Mouse (Mus musculus): ENCODE measurements around the gene Ndufb11.
A peak's percentile ranks its signal among the peaks of the same experiment; 100 is the strongest.

Gene Ndufb11

GRCm38 (mm10) chrX:20617176-20617902 lies at the start of gene Ndufb11, which contains the start of gene Rbm10:
Gene Ndufb11, minus strand, starts transcription at chrX:20617619.
Gene Rbm10, plus strand, starts transcription at chrX:20617503.
- peak; percentile 72 for DNase-seq (ENCODE audit: low read depth, low spot score)

- DNase-seq (ENCODE audit: low read depth, low spot score) = no peak
These were observed 46.0 kb upstream of the Ndufb11 start for GRCm38 (mm10) chrX:20663444-20663790.

- DNase-seq (ENCODE audit: low read depth, low spot score) = peak; percentile 87
These were observed 45.5 kb upstream of the Ndufb11 start for GRCm38 (mm10) chrX:20662716-20663443.

GRCm38 (mm10) chrX:20662317-20662715 lies 44.9 kb upstream of the Ndufb11 start:
- DNase-seq (ENCODE audit: low read depth, low spot score) = peak; percentile 45

- DNase-seq (ENCODE audit: low read depth, low spot score) = no peak
These were observed 41.5 kb upstream of the Ndufb11 start for GRCm38 (mm10) chrX:20658891-20659406.

- peak; percentile 79 for DNase-seq (ENCODE audit: low read depth, low spot score)
These were observed 40.7 kb upstream of the Ndufb11 start, which contains the start of gene Uba1 for GRCm38 (mm10) chrX:20658026-20658652. Gene Uba1, plus strand, starts transcription at chrX:20658326.

GRCm38 (mm10) chrX:20657593-20657992 lies 40.2 kb upstream of the Ndufb11 start:
- no peak for DNase-seq (ENCODE audit: low read depth, low spot score)

GRCm38 (mm10) chrX:20644780-20645179 lies 27.4 kb upstream of the Ndufb11 start:
- DNase-seq (ENCODE audit: low read depth, low spot score) = no peak

GRCm38 (mm10) chrX:20638141-20638540 lies 20.7 kb upstream of the Ndufb11 start:
- DNase-seq (ENCODE audit: low read depth, low spot score) = no peak

GRCm38 (mm10) chrX:20617903-20618399 lies 532 bp upstream of the Ndufb11 start:
- DNase-seq (ENCODE audit: low read depth, low spot score) = peak; percentile 20

GRCm38 (mm10) chrX:20616861-20617175 lies 601 bp downstream of the Ndufb11 start:
- peak; percentile 6 for DNase-seq (ENCODE audit: low read depth, low spot score)

GRCm38 (mm10) chrX:20608500-20608899 lies 8.9 kb downstream of the Ndufb11 start:
- DNase-seq (ENCODE audit: low read depth, low spot score) = no peak

- DNase-seq (ENCODE audit: low read depth, low spot score) = no peak
These were observed 29.5 kb downstream of the Ndufb11 start for GRCm38 (mm10) chrX:20587968-20588367.

GRCm38 (mm10) chrX:20573927-20574326 lies 43.5 kb downstream of the Ndufb11 start:
- DNase-seq (ENCODE audit: low read depth, low spot score) = no peak

GRCm38 (mm10) chrX:20572683-20573082 lies 44.7 kb downstream of the Ndufb11 start:
- DNase-seq (ENCODE audit: low read depth, low spot score) = no peak

GRCm38 (mm10) chrX:20571024-20571423 lies 46.4 kb downstream of the Ndufb11 start:
- DNase-seq (ENCODE audit: low read depth, low spot score) = no peak
